Mouse (Mus musculus) heart, postnatal 10 days (tissue): ENCODE measurements around the gene Pcdh17. TPM values are rescaled to one million over a fixed set of nuclear protein-coding genes. Genes with fewer than 3 reads are reported as not detected.

ENCODE experiments used
- DNase-seq, 2 experiments: peaks; one replicate each; pipeline ENCODE4 v3.0.0; 2021
- intact Hi-C: fragments of 180-260 bp; cut with DNase I; formaldehyde crosslinking; loops from one replicate; pipeline ENCODE4 v1.15.1; 2025
- total RNA-seq, 2 experiments: library from RNA; stranded (reverse); gene quantifications; 2 replicates each; pipeline ENCODE4 v1.2.3; 2021

Pcdh17 gene
- total RNA-seq, 2 experiments from 2014 or later = 19.8 to 30.3 TPM

DNA sequence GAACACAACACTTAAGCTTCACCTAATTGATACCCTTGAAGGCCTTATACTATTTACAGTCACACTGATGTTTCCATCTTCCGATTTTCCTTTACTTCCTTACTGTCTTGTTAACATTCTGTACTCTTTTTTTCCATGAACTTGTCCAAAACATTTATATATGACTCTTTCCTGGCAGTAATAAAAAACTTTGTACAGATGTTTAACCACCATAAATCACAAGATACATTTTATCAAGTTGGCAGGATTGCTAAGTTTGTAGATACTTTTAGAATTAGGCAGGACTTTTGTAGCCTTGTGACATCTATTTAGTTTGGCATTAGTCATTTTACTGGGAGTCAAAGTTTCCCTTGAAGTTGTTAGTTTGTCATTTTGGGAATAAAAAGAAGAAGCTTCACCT lies 32.1 kb downstream of the Pcdh17 start:
- intact Hi-C loops = no loop called here
- DNase-seq = no peak

DNA sequence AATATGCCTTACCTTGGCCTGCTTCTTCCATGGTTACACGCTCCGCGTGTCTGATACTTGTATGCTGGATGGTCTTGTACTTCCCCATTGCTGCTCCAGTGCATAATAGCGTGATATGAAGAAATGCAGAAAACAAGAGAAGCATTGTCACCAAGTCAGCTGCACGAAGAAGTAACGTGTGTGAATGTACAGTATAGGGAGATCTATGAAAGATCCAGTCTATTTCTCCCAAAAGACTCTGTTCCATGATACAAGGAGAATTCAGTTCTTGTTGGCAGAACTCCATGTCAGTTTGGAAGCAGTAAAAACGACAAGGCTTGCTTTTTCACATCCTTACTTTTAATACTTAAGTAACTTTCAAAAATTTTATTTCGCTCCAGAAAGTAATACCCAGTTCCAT lies 33.0 kb downstream of the Pcdh17 start:
- no peak for DNase-seq
- intact Hi-C loops = no loop called here

DNA sequence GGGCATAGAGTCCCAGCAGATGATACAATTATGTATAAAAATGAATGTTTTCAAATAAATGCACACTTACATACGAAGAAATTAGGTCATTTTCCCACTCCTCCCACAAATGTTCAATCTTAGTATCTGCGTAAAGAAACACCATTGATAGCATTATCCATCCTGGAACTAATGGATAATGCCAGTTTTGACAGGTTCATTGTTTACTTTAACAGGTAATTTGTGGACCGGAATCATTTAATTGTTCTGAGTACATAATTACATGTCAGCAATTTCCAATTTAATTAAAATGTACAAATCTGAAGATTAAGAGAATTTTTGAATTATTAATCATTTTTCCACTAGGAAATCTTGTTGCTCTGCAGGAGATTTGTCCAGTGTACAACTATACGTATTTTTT lies 33.5 kb downstream of the Pcdh17 start:
- intact Hi-C loops = no loop called here
- DNase-seq = no peak

DNA sequence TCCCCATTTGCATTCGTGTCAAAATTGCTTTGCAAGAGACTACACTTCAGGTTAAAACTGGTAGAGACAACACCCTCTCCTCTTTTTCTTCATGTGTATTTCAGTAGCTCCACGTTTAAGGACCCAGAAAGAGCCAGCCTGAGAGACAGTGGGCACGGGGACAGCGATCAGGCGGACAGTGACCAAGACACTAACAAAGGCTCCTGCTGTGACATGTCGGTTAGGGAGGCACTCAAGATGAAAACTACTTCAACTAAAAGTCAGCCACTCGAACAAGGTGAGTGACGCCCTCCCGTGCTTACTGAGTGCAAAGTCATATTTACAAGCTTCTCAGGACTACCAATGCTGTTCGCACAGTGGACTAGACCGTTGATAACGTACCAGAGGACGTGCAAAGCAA lies 34.0 kb downstream of the Pcdh17 start:
- no peak for DNase-seq
- intact Hi-C loops = no loop called here

DNA sequence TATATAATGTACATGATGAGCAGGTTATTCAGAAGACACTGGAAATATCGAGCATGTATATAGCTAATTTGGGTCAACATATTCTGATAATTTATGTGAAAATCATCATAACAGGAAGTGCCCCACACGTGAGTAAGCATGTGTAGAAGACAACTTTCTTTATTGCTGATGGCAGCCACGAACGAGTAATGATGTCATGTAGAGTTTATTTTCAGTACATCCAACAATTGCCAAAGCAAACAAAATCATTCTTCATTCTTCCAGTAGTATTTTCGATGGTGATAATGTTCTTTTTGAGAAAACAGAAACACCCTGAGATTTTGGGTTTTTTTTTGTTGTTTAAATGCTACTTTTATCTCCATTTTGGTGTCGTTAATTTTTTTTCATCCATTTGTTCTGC lies 37.2 kb downstream of the Pcdh17 start:
- intact Hi-C loops = loop anchor here (5.0 kb wide), 1 partner anchor 33 kb away; no protein-coding TSS in a partner anchor
- no peak for DNase-seq

DNA sequence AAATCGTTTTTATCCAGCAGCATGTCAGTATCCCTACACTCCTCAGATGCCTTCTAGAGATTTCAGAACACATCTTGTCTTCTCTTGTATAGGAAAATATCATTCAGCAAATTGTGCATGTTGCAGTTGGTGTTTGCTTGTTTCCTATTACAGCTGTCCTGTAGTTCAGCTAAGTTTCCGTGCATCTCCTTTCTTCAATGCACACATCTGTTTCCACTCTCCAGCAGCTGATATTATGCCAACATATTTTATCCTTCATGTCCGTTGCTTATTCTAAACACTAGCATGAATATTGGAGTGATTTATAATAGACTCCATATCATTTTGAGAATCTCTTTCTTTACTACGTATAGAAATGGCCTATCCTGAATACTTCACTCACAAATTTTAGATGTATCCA lies 41.0 kb downstream of the Pcdh17 start:
- no peak for DNase-seq
- intact Hi-C loops = loop anchor here (5.0 kb wide), 1 partner anchor 37 kb away; no protein-coding TSS in a partner anchor

DNA sequence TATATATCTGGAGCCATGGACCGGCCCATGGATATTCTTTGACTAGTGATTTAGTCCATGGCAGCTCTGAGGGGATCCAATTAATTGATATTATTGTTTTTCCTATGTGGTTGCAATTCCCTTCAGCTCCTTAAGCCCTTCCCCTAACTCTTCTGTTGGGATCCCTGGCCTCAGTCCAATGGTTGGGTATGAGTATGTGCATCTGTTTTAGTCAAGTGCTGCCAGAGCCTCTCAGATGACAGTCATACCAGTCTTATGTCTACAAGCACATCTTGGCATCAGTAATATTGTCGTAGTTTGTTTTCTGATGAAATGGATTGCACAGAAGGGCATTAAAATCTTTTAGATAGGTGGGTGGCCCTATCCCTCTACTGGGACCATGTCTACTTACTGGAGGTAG lies 67.6 kb downstream of the Pcdh17 start:
- DNase-seq = no peak
- intact Hi-C loops = no loop called here

DNA sequence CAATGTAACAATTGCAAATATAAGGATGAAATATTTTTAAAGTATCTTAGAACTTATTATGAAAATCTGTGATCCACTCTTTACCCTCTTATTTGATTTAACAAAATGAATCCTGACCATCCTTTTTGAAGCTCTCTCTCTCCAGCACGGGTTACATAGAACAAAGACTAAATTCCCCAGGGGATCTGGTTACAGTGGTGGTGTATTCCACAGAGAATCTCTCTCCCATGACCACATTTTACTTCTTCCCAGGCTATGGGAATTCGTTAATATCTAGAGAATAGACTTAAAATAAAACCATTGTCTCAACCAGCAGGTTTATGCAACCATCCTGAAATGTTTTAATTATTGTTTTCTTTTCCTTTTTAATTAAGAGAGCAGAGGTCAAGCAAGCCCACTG lies 89.0 kb downstream of the Pcdh17 start:
- intact Hi-C loops = no loop called here
- no peak for DNase-seq

DNA sequence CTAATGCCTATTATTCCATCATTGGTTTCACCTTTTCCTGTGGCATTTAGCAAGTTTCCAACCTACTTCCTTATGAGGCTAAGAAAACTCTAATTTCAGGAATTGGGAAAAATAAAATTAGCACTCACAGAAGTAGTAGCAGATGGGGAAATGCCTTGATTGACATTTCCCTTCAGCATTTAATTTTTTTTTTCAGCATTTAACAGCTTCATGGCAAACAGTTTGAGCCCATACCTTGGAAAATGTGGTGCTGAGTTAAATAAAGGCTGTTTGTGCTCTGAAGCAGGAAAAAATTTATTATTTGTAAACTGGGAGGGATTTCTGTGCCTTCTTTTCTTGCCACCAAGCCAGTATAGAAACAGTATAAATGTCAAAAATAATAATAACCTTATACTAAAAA lies 91.9 kb downstream of the Pcdh17 start:
- intact Hi-C loops = no loop called here
- no peak for DNase-seq

DNA sequence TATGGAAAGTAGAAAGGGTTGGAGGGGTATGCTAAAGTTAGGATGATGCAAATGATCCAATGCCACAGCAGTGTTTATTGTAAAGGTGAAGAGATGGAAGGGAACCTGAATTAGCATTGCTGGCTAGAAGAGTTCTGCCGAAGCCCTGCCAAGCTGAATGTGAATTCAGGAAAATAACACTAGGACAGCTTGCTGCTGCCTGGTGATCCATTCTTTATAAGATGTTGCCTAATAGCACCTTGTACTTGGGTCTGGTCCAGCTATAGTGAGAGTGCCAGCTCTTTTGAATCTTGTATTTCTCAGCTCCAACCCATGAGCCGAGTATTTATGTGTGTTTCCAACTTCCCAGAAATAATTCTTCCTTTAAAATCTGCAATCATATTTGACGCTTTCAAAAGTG lies 98.5 kb downstream of the Pcdh17 start:
- DNase-seq = no peak
- intact Hi-C loops = no loop called here

DNA sequence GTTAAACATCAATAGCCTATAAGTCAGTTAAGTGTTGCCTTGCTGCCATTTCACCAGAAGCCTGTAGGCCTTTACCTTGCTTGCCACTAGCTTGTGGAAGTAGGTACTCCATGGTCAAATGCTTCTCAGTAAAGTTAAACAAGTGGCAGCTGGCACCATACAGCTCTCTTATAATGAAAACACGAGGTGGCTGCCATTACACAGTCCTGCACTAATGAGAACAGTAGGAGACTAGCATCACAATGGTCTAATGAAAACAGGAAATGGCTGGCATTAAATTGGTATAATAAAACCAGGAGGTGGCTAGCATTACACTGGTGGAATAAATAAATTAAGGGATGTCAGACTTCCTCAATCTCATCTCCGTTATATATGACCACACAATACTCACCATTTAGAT lies 102.6 kb downstream of the Pcdh17 start:
- intact Hi-C loops = no loop called here

DNA sequence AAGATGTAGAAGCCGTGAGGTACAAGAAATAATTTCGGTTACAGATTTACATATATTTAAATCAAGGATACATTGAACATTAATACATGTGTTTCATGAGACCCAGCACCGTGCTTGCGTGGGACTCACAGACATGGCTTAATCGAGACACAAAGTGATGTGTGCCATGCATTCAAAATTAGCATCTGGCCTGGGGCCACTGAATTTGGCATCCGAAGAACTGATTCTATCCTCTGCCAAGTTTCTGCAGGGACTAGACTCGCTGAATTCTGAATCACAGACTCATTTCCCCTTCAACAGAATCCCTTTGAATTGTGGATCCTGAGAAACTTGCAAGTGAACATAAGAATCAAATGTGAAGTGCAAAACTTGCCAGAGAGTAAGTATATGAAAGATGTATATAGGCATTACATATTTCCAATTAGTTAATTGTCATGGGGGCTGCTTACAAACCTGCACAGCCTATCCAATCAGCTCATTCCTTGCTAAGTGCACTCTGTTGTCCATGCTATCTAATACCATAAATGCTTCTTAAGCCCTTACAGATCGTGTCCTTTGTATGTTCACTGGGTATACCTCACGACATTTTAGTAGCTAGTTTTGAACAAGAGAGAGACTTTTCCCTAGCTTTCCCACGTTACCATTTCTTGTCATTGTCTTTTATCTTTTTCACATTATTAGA lies 104.3 kb downstream of the Pcdh17 start:
- intact Hi-C loops = no loop called here
- DNase-seq = peak; percentile 4 to 9

More for the DNA sequence above, 102.6 kb downstream of the Pcdh17 start:
- no peak for DNase-seq

DNA sequence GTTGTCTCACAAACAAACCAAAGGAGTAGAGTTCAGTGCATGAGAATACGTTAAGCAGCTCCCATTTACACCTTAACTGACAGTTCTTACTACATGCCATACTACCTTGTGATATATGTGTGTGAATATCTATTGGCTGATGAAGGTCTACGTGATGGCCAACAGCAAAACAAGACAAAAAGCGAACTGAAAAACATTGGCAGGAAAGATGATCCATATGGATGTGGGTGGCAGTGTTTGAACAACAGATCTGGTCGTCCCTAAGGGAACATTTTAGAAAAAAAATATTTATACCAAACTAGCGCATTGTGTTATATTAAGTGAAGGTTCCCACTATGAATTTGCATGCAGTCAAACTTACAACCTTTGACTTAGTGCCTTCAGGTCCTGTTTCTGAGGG lies 108.2 kb downstream of the Pcdh17 start:
- intact Hi-C loops = no loop called here
- no peak for DNase-seq

DNA sequence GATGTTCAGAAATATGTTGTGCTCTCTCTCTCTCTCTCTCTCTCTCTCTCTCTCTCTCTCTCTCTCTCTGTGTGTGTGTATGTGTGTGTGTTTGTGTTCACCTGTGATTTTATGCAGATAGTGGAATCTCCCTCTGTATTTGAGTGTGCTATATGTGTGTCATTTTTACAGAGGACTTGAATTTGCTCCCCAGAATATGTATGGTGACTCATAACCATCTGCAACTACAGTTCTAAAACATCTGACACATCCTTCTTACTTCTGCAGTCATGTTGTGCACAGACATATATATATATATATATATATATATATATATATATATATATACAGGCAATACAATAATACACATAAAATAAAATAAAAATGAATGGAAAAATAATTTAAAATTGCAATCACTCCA lies 127.7 kb downstream of the Pcdh17 start:
- intact Hi-C loops = no loop called here

More for the DNA sequence above, 127.7 kb downstream of the Pcdh17 start:
- DNase-seq = no peak
